Mouse (Mus musculus): Measurements from ENCODE around the gene Klk4. TPM values are rescaled to one million over a fixed set of nuclear protein-coding genes. Genes with fewer than 3 reads are reported as not detected.

The Klk4 gene
- polyA plus RNA-seq, 1 experiment from 2014 or later, result not detected

- WGBS, result 25% methylated on average over 14 of the region's 14 CpGs
- peak; percentile 93 for ATAC-seq (ENCODE audit: insufficient read depth)
Observed at GRCm38 (mm10) chr7:43919559-43920451, 38.8 kb downstream of the Klk4 start.

GRCm38 (mm10) chr7:43920582-43920981, 39.6 kb downstream of the Klk4 start:
- no peak for ATAC-seq (ENCODE audit: insufficient read depth)
- DNase-seq, result no peak
- no peaks in the 10 kb centered on the region for H3K27me3 ChIP-seq (ENCODE audit: insufficient read depth, low read length)
- no peaks in the 10 kb centered on the region for H3K4me1 ChIP-seq (ENCODE audit: insufficient read depth)
- no peak for TF ChIP-seq CTCF (IDR thresholded peaks at IDR 0.05; ENCODE audit: low read depth)
- H3K36me3 ChIP-seq (ENCODE audit: insufficient read depth), result no peaks in the 10 kb centered on the region
- H3K9me3 ChIP-seq (ENCODE audit: low read depth, low read length), result no peaks in the 10 kb centered on the region
- H3K9ac ChIP-seq, result no peak overlapping the region
- no peak overlapping the region for H3K4me3 ChIP-seq (ENCODE audit: low read depth, low read length)
- no peak overlapping the region for H3K4me2 ChIP-seq
- H3K27ac ChIP-seq (ENCODE audit: low read depth), result no peak overlapping the region
- 87% methylated on average over 3 of the region's 3 CpGs for WGBS

More at GRCm38 (mm10) chr7:43919559-43920451, 38.8 kb downstream of the Klk4 start:
- Histone ChIP-seq H3K9me3 (ENCODE audit: low read depth, low read length) (no peaks in the 10 kb centered on the region), H3K9ac (no peak overlapping the region), H3K27me3 (ENCODE audit: insufficient read depth, low read length) (no peaks in the 10 kb centered on the region), H3K4me2 (no peak overlapping the region), H3K4me3 (ENCODE audit: low read depth, low read length) (no peak overlapping the region), H3K36me3 (ENCODE audit: insufficient read depth) (no peaks in the 10 kb centered on the region), H3K27ac (ENCODE audit: low read depth) (no peak overlapping the region), H3K4me1 (ENCODE audit: insufficient read depth) (no peaks in the 10 kb centered on the region)
- DNase-seq, result peak; percentile 86
- peak; percentile 91 for TF ChIP-seq CTCF (IDR thresholded peaks at IDR 0.05; ENCODE audit: low read depth)

GRCm38 (mm10) chr7:43921087-43921486, 40.1 kb downstream of the Klk4 start:
- Histone ChIP-seq H3K4me1 (ENCODE audit: insufficient read depth) (no peaks in the 10 kb centered on the region), H3K36me3 (ENCODE audit: insufficient read depth) (no peaks in the 10 kb centered on the region), H3K9ac (no peak overlapping the region), H3K9me3 (ENCODE audit: low read depth, low read length) (no peaks in the 10 kb centered on the region), H3K4me3 (ENCODE audit: low read depth, low read length) (no peak overlapping the region), H3K4me2 (no peak overlapping the region), H3K27me3 (ENCODE audit: insufficient read depth, low read length) (no peaks in the 10 kb centered on the region), H3K27ac (ENCODE audit: low read depth) (no peak overlapping the region)
- no peak for ATAC-seq (ENCODE audit: insufficient read depth)
- no peak for DNase-seq
- no peak for TF ChIP-seq CTCF (IDR thresholded peaks at IDR 0.05; ENCODE audit: low read depth)
- WGBS, result 77% methylated on average over 6 of the region's 6 CpGs

- Histone ChIP-seq H3K9me3 (ENCODE audit: low read depth, low read length) (no peaks in the 10 kb centered on the region), H3K27me3 (ENCODE audit: insufficient read depth, low read length) (no peaks in the 10 kb centered on the region), H3K4me1 (ENCODE audit: insufficient read depth) (no peaks in the 10 kb centered on the region), H3K36me3 (ENCODE audit: insufficient read depth) (no peaks in the 10 kb centered on the region), H3K9ac (no peak overlapping the region), H3K4me3 (ENCODE audit: low read depth, low read length) (no peak overlapping the region), H3K4me2 (no peak overlapping the region), H3K27ac (ENCODE audit: low read depth) (no peak overlapping the region)
- no peak for DNase-seq
- TF ChIP-seq CTCF (IDR thresholded peaks at IDR 0.05; ENCODE audit: low read depth), result no peak
- ATAC-seq (ENCODE audit: insufficient read depth), result no peak
- WGBS, result 75% methylated on average over 2 of the region's 2 CpGs
Observed at GRCm38 (mm10) chr7:43921941-43922340, 41.0 kb downstream of the Klk4 start.

- H3K9me3 ChIP-seq (ENCODE audit: low read depth, low read length), result no peaks in the 10 kb centered on the region
- peak; percentile 45 for TF ChIP-seq CTCF (IDR thresholded peaks at IDR 0.05; ENCODE audit: low read depth)
- DNase-seq (peak; percentile 18), ATAC-seq (ENCODE audit: insufficient read depth) (no peak)
- H3K27me3 ChIP-seq (ENCODE audit: insufficient read depth, low read length), result no peaks in the 10 kb centered on the region
- H3K36me3 ChIP-seq (ENCODE audit: insufficient read depth), result no peaks in the 10 kb centered on the region
- no peak overlapping the region for H3K4me2 ChIP-seq
- H3K4me3 ChIP-seq (ENCODE audit: low read depth, low read length), result no peak overlapping the region
- WGBS, result 63% methylated on average over 5 of the region's 5 CpGs
- no peak overlapping the region for H3K27ac ChIP-seq (ENCODE audit: low read depth)
- H3K9ac ChIP-seq, result no peak overlapping the region
- no peaks in the 10 kb centered on the region for H3K4me1 ChIP-seq (ENCODE audit: insufficient read depth)
Observed at GRCm38 (mm10) chr7:43925985-43926384, 45.0 kb downstream of the Klk4 start.

GRCm38 (mm10) chr7:43928521-43928920, 47.6 kb downstream of the Klk4 start:
- DNase-seq (peak; percentile 48), ATAC-seq (ENCODE audit: insufficient read depth) (no peak)
- Histone ChIP-seq H3K4me3 (ENCODE audit: low read depth, low read length) (no peak overlapping the region), H3K9ac (no peak overlapping the region), H3K27ac (ENCODE audit: low read depth) (no peak overlapping the region), H3K9me3 (ENCODE audit: low read depth, low read length) (no peaks in the 10 kb centered on the region), H3K4me1 (ENCODE audit: insufficient read depth) (no peaks in the 10 kb centered on the region), H3K27me3 (ENCODE audit: insufficient read depth, low read length) (no peaks in the 10 kb centered on the region), H3K36me3 (ENCODE audit: insufficient read depth) (no peaks in the 10 kb centered on the region), H3K4me2 (no peak overlapping the region)
- WGBS, result 43% methylated on average over 4 of the region's 4 CpGs
- TF ChIP-seq CTCF (IDR thresholded peaks at IDR 0.05; ENCODE audit: low read depth), result peak; percentile 54

GRCm38 (mm10) chr7:43932337-43932736, 51.4 kb downstream of the Klk4 start:
- 52% methylated on average over 4 of the region's 4 CpGs for WGBS
- Histone ChIP-seq H3K27ac (ENCODE audit: low read depth) (no peak overlapping the region), H3K4me1 (ENCODE audit: insufficient read depth) (no peaks in the 10 kb centered on the region), H3K9ac (no peak overlapping the region), H3K4me3 (ENCODE audit: low read depth, low read length) (no peak overlapping the region), H3K36me3 (ENCODE audit: insufficient read depth) (no peaks in the 10 kb centered on the region), H3K4me2 (no peak overlapping the region), H3K27me3 (ENCODE audit: insufficient read depth, low read length) (no peaks in the 10 kb centered on the region), H3K9me3 (ENCODE audit: low read depth, low read length) (no peaks in the 10 kb centered on the region)
- ATAC-seq (ENCODE audit: insufficient read depth) (no peak), DNase-seq (no peak)
- TF ChIP-seq CTCF (IDR thresholded peaks at IDR 0.05; ENCODE audit: low read depth), result no peak

Data from lung, embryonic 14.5 days (tissue).